Mouse (Mus musculus) stomach, adult 2 months (tissue): Measurements from ENCODE around the gene Hk2. TPM values are rescaled to one million over a fixed set of nuclear protein-coding genes. Genes with fewer than 3 reads are reported as not detected.

Source experiments
- polyA plus RNA-seq: library from polyadenylated mRNA; depleted of rRNA; stranded (reverse); fragments of >200 nt; gene quantifications from 2 replicates; pipeline ENCODE4 v1.2.3, GENCODE M21; 2012; rRNA removed

Gene Hk2
- polyA plus RNA-seq, result 4.4 and 5.7 TPM in 2 replicates

GRCm38 (mm10) chr6:82774321-82774764 lies at the start of gene Hk2:
Hk2 (minus strand) TSS chr6:82774454.

GRCm38 (mm10) chr6:82705221-82705620 lies 69.0 kb downstream of the Hk2 start, which contains the start of gene Pole4:
Pole4 (minus strand) TSS chr6:82705365.

Other genes starting within 250 kb of the Hk2 start
- 1.2 and 3.9 TPM in 2 replicates for gene Pole4, start 69.1 kb downstream of the Hk2 start, polyA plus RNA-seq
- gene Sema4f, start 165.3 kb upstream of the Hk2 start, polyA plus RNA-seq, result 0.32 and 0.38 TPM in 2 replicates
- 0.03 and 0.12 TPM in 2 replicates for gene M1ap, start 172.4 kb upstream of the Hk2 start, polyA plus RNA-seq